8 mouse cellular contexts compared by ENCODE assay signal in the genomic region with DNA sequence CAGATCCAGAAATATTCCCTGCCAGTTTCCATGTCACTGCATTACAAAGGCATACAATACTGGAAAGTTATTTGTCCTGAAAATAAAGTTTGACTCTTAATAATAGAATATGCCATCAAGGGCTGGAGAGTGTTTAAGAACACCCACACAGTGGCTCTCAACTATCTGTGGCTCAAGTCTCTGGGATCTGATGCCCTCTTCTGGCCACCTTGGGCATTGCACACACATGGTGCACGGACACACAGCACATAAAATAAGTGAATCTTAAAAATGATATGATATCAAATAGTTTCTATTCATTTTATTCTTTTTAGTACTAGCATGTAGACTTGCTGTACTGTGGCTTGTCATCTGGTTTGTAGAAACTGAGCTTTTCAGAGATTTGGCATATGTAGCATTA.
DNase-seq lines count a peak whose midpoint lies in the region; ATAC-seq and TF ChIP-seq lines count a peak whose summit lies in the region.

No protein-coding gene starts in this region.

- no peak overlapping the region for H3K4me3 ChIP-seq in heart, adult 2 months
- H3K4me3 ChIP-seq in heart, embryonic 12.5 days, result no peak overlapping the region
- H3K4me3 ChIP-seq in testis, adult 2 months (ENCODE audit: control insufficient read depth, low read depth, low read length), result no peak overlapping the region
- no peak overlapping the region for H3K4me3 ChIP-seq in embryonic fibroblast, embryonic 13.5 days (ENCODE audit: insufficient read depth, low read length)

- H3K27me3 ChIP-seq in heart, adult 2 months (ENCODE audit: control insufficient read depth, insufficient read depth, low read length), result no peaks in the 10 kb centered on the region
- H3K27me3 ChIP-seq in heart, embryonic 12.5 days (replicated peaks), result no peaks in the 10 kb centered on the region
- H3K27me3 ChIP-seq in testis, adult 2 months (ENCODE audit: control insufficient read depth, insufficient read depth, low read length), result no peaks in the 10 kb centered on the region

- H3K4me1 ChIP-seq in heart, adult 2 months (ENCODE audit: control insufficient read depth, insufficient read depth, low read length), result no peaks in the 10 kb centered on the region
- peaks cover 8% of the 10 kb centered on the region for H3K4me1 ChIP-seq in heart, embryonic 12.5 days (replicated peaks)
- H3K4me1 ChIP-seq in testis, adult 2 months (ENCODE audit: control insufficient read depth, insufficient read depth, low read length), result no peaks in the 10 kb centered on the region
- H3K4me1 ChIP-seq in embryonic fibroblast, embryonic 13.5 days (ENCODE audit: control insufficient read depth, insufficient read depth, low read length), result no peaks in the 10 kb centered on the region

- ATAC-seq in heart, embryonic 12.5 days (ENCODE audit: insufficient number of reproducible peaks, low FRiP score), result no peak
- 0 out of 2 replicates have a peak, but pooled peaks have one; percentile 36 for ATAC-seq in neutrophil, adult 5-6 weeks (ENCODE audit: extremely low read depth, insufficient number of reproducible peaks, low FRiP score, poor library complexity, severe bottlenecking)

- 73% methylated on average over 1 of the region's 1 CpGs for WGBS in heart, adult 2 months
- WGBS in heart, embryonic 12.5 days, result 66% methylated on average over 1 of the region's 1 CpGs

- no peaks in the 10 kb centered on the region; the same call in 1 of the 2 replicates for H3K79me2 ChIP-seq in heart, adult 2 months (replicated peaks; ENCODE audit: control insufficient read depth, insufficient read depth, low read length)

- intact Hi-C loops in heart, adult 2 months (cut with DNase I), result loop anchor here (10.0 kb wide), 1 partner anchor 121 kb away; no protein-coding TSS in a partner anchor

- no peak for DNase-seq in heart, adult 2 months
- DNase-seq in testis, postnatal 14 days (ENCODE audit: low spot score), result no peak
- no peak for DNase-seq in ovary, adult 18-20 months (ENCODE audit: low spot score)
- DNase-seq in layer of hippocampus, adult 11-12 months (ENCODE audit: low spot score), result no peak

- peak; percentile 75 for TF ChIP-seq CTCF in heart, adult 2 months (IDR thresholded peaks at IDR 0.05)
- peak; percentile 72; the same call in 1 of the 2 replicates for TF ChIP-seq CTCF in testis, adult 2 months (IDR thresholded peaks at IDR 0.05; ENCODE audit: control insufficient read depth, insufficient read depth, insufficient replicate concordance, low read depth, low read length)
- TF ChIP-seq CTCF in embryonic fibroblast, embryonic 13.5 days (IDR thresholded peaks at IDR 0.05; ENCODE audit: borderline replicate concordance, insufficient read depth, low read length), result peak; percentile 49; the same call in 1 of the 2 replicates

- no peak overlapping the region for H3K27ac ChIP-seq in heart, adult 2 months
- no peak overlapping the region for H3K27ac ChIP-seq in heart, embryonic 12.5 days (ENCODE audit: poor library complexity, severe bottlenecking)
- H3K27ac ChIP-seq in testis, adult 2 months (ENCODE audit: control insufficient read depth, insufficient read depth, low read depth, low read length), result no peak overlapping the region
- no peak overlapping the region for H3K27ac ChIP-seq in embryonic fibroblast, embryonic 13.5 days (ENCODE audit: insufficient read depth, low read length)

- no peak for TF ChIP-seq EP300 in heart, adult 2 months (IDR thresholded peaks at IDR 0.05; ENCODE audit: insufficient read depth, low read depth, low read length)

- H3K36me3 ChIP-seq in heart, adult 2 months (ENCODE audit: control insufficient read depth, insufficient read depth, low read length), result peaks cover 8% of the 10 kb centered on the region; the same call in 1 of the 2 replicates
- peaks cover 32% of the 10 kb centered on the region for H3K36me3 ChIP-seq in heart, embryonic 12.5 days
- no peaks in the 10 kb centered on the region for H3K36me3 ChIP-seq in testis, adult 2 months (ENCODE audit: control insufficient read depth, insufficient read depth, low read length)

- H3K9ac ChIP-seq in heart, adult 2 months (ENCODE audit: low read depth, low read length), result no peak overlapping the region
- no peak overlapping the region for H3K9ac ChIP-seq in heart, embryonic 12.5 days

- no peak overlapping the region for H3K4me2 ChIP-seq in heart, embryonic 12.5 days

- no peaks in the 10 kb centered on the region for H3K9me3 ChIP-seq in heart, embryonic 12.5 days (replicated peaks)

- TF ChIP-seq POLR2A in heart, adult 2 months (IDR thresholded peaks at IDR 0.05; ENCODE audit: insufficient read depth, low read depth, low read length), result no peak
- TF ChIP-seq POLR2A in testis, adult 2 months (IDR thresholded peaks at IDR 0.05; ENCODE audit: control insufficient read depth, low read depth, low read length), result no peak
- no peak for TF ChIP-seq POLR2A in embryonic fibroblast, embryonic 13.5 days (IDR thresholded peaks at IDR 0.05; ENCODE audit: low read depth, low read length)
